Mouse (Mus musculus) WW6 (cell line): ENCODE measurements at regions not wholly inside any gene's neighbourhood (a gene's known extent, or its start where the extent isn't known, plus 50 kb on each side); places are given as distances from the start of the nearest gene placed in this dataset.

Source experiments
- DNase-seq: peaks from one replicate; pipeline ENCODE4 v3.0.0-alpha.2; 2013; ENCODE audit warnings: low read depth, low spot score

DNA sequence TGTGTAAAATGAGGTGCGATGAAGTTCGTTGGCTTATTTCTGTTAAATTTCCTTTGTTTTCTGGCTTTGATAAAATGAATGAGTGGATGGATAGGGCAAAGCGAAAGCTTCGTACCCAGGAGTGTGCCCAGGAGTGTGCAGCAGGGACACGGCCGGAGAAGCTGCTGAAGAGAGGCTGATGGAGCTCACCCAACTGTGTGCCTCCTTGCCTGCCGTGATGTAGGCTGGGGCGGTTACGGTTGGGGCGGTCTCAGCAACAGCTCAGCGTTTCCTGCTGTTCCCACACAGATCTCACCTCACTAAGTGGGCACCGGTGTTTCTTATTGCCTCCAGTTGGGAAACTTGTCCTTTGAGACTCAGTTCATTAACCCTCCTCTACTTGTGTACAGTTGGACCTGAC lies 208.2 kb upstream of the Ttc29 start:
- no peak for DNase-seq

DNA sequence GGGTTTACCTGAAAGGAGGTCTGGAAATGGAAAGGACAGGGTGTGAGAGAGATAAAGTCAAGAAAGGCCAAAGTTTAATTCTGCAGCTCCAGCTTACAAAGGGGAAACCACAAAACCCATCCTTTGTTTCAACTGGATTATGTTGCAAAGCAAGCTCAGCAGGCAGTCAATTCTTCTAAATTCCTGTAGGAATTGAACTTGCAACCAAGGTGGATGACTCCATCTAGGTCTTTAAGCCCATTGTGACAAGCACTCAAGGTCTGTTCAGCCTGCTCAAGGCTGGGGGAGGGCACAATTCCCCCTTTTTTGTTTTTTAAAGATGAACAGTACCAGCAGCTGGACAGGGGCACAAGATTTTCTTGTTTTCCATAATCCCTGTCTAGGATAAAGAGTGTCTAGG lies 200.0 kb upstream of the Ttc29 start:
- DNase-seq, result no peak

DNA sequence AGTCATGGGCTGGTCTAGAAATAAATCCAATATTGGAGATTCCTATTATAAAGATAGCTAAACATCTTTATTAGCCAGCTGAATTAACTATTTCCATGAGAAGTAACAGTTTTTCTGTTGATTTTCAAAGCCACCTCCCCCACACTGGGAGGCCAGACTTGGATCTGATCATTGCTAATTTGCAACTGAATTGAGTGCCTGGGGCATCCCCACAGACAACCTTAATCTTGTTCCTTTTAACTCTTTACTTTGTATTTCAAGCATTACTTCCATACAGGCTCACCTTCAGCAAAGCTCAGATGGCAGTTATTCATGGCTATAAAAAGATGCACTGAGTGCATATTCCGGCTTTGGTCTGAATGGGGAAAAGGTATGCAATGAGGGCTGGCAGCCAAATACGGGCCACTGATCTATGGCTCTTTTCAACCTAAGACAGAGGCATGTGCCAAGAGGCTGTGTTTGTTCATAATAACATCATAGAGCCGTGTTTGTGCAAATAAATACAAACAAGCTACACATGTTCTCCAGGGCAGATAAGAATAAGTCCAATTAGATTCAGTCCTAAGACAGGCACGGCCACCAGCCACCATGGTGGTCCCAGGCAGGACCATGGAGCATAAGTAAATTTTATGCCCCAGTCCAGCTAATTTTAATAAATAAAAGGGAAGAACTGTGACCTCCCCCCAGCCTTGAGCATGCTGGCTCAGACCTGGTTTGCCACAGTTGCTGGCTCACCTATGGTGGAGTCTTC lies 194.5 kb upstream of the Ttc29 start:
- DNase-seq, result no peak

DNA sequence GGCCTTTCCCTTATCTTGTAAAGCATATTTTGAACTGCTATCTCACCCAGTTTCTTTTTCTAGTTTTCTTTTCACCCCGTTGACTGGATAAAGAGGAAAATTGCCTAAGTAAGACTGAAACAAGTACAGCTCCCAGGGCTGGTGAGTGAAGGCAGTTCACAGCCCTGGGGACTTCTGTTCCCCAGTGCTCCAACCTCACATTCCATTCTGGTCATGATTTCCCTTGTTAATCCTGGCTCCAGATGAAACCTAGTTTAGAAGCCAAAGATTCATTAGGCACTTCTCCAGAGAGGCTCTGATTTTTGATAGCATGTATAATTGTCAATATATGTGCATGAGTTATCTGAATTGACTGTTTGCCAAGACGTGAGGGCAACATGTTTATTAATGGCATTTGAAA lies 191.6 kb upstream of the Ttc29 start:
- DNase-seq, result no peak

DNA sequence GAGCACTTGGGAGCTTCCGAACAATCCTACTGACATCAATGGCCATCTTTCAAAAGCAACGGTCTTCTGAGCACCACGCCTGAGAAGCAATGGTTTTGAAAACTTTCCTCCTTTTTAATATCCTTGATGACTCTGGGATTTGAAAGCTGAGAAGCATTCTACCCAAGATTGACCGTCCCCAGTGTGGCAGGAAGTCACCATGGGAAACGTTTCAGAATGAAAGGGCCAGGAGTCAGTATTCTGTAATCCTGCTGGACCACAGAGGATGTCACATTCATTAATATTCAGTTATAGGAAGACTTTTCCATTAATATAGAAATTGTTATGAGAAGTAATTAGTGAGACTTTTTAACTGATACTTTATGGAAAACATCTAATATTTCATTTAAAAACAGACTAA lies 190.1 kb upstream of the Ttc29 start:
- DNase-seq, result no peak

DNA sequence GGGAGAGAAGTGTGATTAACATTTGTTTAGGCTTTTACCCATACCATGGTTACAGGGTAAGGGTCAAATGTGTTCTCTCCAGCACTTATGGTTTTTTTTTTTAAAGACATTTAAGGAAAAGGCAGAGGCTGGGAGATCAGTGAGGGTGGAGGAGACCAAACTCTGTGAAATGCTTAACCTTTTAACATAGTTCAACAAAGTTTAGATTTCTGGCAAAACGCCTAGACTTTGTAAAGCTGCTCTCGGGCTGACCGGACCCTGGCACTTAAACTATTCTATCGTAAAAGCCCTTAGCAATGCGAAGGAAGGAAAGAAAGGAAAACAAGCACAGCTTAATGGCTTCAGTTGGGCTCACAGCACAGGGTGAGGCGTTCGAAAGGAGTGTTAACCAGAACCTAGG lies 189.6 kb upstream of the Ttc29 start:
- no peak for DNase-seq

DNA sequence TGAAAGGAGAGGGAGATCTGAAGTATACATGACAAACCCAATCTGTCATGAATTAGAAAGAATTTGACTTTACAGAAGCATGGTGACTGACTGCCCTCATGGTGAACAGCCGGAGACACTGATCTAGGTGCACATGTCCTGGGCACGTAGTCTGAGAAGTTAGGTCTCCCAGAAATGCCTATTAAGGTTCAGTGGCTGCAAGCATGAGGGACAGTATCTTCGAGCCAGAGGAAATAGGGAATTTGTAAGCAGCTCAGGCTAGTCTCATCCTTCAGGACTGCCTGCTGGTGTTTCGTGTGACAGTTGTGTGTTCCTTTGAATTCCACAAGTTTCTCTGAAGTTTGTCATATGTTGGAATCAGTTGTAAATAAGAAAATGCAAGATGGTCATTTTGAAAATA lies 189.2 kb upstream of the Ttc29 start:
- DNase-seq, result no peak

DNA sequence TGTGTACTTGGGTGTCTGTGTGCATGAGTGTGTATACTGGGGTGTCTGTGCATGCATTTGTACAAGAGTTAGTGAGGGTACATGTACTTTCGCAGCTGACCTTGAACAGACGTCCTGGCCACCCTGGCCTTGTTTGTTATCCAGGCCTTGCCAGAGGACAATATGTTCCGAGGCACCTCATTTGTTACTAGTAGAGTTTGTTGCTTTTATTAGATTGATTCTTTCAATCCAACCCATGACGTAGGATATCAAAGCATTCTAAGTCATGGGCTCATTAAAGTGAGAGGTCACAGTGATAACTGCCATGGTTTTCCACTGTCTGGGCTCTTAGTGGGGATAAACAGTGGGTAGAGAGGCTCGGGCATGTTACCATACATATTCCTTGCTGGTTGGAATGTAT lies 188.1 kb upstream of the Ttc29 start:
- no peak for DNase-seq

DNA sequence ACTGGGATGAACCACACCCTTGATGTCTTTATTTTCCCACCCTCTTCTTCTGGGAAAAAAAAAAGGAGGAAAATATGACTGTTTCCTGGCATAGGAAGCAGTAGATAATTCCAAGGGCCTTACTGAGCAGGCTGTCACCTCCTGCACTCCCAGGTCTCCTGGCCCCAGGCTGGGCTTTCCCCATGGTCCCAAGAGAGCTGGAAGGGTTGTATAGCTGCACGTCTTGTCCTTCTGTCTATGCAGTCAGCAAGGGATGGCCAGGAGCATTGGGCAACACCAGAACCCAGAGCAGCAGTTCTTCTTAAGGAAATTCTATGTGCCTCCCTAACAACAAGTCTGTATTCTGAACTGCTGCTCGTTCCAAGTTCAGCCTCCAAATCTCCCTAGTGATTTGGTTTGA lies 185.7 kb upstream of the Ttc29 start:
- DNase-seq, result no peak

DNA sequence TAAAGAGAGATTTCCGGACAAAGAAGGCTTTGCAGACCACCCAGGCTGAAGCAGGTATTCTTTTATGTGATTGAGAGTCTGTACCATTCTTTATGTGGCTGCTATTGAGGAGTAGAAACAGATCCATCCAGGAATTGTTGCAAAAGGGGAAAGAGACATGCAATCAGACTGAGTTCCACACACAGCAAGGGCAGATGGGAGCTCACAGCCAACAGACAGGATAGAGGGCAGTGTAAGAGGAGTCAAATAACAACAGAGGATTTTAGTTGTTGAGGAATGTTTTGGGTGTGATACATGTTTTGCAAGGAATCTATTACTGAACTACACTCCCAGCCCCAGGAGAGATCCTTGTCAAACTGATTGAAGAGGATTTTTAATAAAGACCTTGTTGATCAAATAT lies 184.2 kb upstream of the Ttc29 start:
- DNase-seq, result no peak

DNA sequence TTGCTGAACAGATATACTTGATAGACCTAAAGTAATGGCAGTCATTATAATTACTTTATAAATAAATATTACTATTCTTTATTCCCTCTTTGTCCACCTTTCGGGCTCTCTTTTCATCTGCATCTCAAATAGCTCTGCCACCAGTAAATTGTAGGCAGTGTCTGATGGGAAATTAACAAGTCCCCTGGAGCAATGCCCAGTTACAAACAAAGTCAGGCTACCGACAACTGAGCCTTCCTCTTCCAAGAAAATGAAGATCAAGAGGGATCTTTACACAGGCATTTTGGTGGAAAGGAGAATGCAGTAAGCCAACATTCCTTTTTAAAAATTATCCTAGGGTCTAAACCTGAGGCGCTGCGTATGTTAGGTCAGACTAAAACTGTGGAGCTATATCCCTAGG lies 181.3 kb upstream of the Ttc29 start:
- no peak for DNase-seq

DNA sequence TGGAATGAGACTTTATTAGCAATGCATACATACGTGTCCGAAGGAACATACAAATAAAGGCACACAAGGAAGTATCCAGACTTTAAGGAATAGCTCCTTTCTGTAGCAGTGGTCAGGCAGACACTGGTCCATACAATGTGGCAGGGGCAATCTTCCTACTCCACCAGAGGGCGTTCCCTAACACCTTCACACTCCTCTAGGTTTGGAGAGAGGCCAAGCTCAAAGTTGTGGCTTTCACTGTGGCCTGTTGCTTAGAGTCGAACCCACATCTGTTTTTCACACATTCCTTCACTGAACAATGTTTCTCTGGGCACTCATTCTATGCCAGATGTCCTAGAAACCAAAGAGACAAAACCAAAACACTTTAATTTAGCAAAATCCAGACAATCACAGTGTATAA lies 178.4 kb upstream of the Ttc29 start:
- DNase-seq, result no peak

DNA sequence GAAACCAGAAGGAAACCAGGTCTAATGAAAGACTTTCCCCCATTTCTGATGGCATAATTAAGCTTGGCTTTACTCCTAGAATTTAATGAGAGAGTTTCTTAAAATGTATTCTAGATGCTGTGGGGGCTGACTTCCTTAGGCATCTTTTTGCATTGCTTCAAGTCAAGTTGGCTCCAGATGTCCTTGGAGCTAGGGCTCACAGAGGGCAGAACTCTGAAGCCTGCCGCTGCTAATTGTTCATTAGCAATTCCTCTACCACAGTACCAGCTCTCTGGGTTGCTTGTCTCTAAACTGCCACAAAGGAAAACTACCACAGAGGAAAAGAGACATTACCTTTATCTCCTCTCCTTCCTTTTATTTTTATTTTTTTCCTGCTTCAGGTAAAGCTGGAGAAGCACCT lies 175.9 kb upstream of the Ttc29 start:
- DNase-seq, result no peak

DNA sequence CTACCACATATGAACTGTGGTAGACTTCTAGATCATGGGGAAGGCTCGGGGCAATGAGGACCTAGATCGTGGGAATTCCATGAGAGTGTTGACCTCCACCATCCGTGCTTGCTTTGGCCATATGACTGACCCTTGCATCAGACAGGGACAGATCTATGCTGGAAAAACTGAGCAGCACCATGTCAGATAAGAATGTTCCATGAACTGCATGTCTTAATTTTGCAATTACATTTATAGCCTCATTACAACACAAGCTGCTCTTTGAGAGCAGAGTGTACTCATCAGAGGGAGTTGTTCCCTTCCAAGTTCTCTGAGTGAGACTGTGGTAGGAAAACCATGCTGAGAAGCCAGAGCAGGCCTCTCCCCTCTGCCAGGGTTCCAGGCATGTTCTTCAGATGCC lies 166.4 kb upstream of the Ttc29 start:
- no peak for DNase-seq

DNA sequence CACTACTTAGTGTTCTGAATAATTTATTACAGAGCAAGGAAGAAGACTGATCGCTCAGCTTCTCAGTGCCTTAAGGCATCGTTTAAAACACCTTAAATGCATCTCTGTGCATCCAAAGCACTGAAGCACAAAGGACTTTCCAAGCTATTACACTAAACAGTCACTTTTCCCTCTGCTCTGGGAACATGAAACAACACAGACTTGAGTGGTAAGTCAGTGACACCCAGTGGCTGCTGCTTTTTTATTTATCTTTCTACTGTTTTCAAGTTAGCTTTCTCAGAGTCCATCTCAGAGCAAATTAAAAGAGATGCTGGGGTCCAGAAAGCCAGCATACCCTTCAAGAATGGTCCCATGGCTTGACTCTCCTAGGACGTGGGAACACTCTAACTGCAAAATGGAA lies 162.3 kb upstream of the Ttc29 start:
- DNase-seq, result no peak

DNA sequence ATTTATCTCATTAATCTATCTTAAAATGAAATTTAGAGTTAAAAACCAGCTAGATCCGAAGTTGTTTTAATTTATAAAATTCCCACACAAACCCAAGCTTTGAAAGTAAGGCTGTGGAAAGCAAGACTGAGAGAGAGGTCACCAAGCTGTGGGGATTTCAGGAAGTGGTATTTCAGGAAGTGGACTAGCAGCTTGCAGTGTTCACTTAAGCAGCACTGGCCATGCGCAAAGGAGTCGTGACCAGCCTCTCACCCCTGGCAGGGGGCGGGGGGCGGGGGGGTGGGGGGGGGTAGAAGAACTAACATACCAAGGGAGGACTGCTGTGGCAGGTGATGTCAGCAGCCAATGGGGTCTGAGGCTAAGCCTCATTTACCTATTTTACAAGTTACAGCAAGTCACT lies 158.7 kb upstream of the Ttc29 start:
- no peak for DNase-seq

DNA sequence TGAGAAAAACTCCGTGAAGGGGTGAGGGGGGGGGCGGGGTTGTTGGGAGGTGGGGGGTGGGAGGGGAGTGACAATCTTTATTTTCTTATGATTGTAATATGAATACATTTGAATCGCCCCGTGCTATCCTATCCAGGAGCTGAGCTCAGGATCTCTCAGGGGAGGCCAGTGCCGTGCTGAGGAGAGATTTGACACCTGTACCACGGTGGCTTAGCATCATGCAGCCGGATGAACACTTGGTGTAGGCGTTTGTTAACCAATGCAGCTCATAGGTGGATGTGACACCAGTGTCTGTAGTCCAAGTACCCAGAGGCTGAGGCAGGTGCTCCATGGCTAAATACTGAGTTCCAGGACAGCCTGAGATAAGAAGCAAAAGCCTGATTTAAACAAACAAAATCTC lies 158.2 kb upstream of the Ttc29 start:
- DNase-seq, result no peak

DNA sequence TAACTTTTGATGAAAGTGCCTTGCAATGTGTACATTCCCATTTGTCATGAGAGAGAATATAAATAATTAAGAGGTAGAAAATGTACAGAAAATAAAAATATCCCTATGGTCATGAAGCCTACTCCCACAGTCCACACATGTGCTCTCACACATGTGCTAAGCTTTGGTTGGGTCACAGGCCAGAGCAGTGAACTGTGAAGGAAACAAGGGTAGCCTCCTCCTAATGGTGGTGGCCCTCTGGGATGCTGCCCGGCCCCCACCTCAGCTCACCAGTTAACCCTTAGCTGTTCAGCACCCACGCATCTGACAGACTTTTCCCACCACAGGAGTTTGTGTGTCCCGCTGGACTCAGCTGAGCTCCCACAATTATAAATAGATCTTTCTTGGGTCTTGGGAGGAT lies 157.6 kb upstream of the Ttc29 start:
- no peak for DNase-seq

DNA sequence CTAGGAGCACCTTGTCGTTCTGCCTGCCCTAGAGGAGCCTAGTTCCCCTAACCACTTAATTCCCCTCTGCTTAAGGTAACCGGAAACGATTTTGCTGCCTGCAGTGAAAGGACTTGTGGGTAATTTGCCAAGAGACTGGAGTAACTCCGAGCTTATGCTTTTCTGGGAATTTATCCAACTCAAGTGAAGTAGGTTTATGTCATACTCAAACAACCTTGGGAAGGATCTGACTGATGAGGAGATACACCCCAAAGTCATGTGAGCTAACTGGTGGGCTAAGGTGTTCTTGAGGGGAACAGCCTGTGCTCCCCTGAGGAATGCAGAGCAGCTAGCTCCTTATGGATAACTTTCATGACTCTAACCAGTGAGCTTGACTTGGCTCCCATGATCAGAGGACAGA lies 155.7 kb upstream of the Ttc29 start:
- no peak for DNase-seq

DNA sequence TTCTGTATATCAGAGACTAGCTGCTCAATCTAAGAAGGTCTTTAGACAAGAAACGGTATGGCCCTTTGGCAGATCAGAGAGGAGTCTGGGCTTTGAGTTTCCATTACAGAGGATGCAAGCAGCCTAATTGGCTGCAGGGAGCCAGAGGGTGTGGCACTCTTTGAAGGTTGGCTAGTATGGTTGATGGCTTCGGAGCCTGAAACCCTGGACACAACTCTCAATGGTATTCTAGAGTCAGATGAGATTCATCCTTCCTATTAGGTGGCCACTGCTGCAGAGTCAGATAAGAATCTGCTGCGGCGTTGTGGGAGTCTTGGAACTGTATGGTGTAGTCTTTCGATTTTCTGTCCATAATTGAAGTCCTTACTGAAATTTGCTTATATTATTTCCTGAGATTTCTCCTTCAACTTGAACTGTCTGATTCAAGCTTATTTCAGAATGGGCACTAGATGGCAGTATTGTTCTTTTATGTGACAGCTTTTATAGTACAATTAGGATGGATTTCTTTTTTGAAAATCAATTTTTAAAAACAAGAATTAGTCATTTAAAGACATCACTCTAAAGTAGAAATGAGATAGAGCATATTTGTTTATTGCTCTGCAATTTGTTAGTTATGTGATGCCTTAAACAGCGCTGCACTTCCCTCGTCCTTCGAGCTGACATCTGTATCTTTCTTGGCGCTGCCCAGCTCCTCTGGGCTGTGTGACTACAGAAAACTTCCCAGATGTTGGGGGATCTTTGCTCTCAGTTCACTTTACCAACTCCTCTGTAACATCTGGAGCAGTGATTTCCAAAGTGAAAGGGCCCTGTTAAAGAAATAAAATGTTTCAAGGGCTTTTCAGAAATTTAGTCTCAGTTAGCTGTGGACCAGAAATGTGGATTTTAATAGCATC lies 151.0 kb upstream of the Ttc29 start:
- DNase-seq, result no peak

DNA sequence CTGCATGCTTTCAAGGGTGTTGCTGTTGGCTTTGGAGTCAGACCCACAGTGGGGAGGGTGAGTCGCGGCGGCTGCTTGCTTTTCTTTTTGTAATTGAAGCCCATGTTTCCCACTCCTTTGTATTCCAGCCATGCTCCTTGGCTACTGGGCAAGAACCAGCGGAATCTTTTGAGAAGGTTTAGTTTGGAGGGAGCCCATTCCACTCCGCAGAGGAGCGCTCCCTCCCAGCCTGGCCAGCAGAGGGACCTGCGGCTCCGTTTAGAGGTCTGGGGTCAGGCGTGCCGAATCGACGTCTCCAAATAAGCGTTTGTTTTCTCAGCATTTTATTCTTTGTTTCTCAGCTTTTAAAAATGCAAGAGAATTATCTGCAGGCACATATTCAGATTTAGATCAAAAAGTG lies 149.6 kb upstream of the Ttc29 start:
- peak; percentile 52 for DNase-seq

DNA sequence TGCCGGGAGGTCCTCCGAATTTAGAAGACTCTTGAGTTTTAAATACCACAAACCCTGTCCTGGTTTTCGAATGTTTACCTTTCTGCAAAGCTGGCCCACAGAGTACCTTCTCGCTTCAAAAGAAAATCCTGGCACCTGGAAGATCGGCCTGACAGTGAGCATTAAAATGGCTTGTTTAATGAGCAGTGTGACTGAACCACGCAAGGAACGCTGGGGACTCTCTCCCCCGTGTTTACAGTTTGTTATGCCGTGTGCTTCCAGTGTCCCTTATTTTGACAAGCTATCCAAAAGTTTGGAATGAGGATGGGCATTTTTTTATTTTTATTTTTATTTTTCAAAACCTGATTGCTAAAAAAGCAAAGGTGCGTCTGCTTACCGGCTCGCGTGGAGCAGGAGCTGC lies 148.9 kb upstream of the Ttc29 start:
- DNase-seq, result no peak

DNA sequence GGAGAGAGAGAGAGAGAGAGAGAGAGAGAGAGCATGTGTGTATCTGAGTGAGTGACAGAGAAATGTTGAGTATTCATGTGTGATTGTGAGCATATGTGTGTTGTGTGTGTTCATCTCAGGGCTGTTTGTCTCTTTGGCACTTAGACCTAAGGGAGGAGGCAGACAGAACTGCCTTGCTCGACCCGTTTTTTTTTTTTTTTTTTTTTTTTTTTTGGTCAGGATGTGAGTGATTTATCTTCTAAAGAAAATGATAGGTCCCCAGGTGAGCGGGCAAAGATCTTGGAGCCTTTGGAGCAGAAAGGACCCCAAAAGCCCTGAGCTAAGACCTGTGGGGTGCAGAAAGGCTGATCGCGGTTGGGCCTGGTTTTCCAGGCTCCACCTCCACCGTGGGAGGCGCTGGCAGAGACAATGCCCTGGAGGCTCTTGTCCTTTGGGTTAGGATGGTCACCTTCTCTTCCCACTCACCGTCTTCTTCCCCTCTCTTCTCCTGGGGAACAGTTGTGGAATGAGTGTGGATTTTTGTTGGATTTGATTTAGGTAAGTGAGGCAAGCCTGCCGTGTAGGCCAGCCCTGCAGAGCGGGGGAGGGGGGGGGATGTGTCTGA lies 147.1 kb upstream of the Ttc29 start:
- DNase-seq, result no peak
